Mouse (Mus musculus) heart, embryonic 13.5 days (tissue): ENCODE data around the gene Il11ra1. TPM values are rescaled to one million over a fixed set of nuclear protein-coding genes. Genes with fewer than 3 reads are reported as not detected.

Source experiments
- ATAC-seq: fragments of 200-750 bp; cut with Nextera tagmentation; 2 replicates; pipeline ENCODE4 v1.8.0; 2017; ENCODE audit warnings: moderate TSS enrichment; ENCODE audit not compliant: insufficient number of reproducible peaks, low FRiP score, low TSS enrichment; ENCODE audit errors: extremely low read depth
- H3K27ac ChIP-seq: fragments of 300-500 bp; sonication (generic); replicated peaks from 2 replicates; pipeline ENCODE4 v1.5.1; 2015; ENCODE audit warnings: moderate library complexity, mild to moderate bottlenecking, inconsistent platforms
- H3K27me3 ChIP-seq: fragments of 300-500 bp; sonication (generic); replicated peaks from 2 replicates; pipeline ENCODE4 v1.6.1; 2015; ENCODE audit warnings: mild to moderate bottlenecking, inconsistent platforms
- H3K36me3 ChIP-seq: fragments of 300-500 bp; sonication (generic); 2 replicates; pipeline ENCODE4 v1.6.1; 2015; ENCODE audit warnings: mild to moderate bottlenecking, inconsistent platforms
- H3K4me1 ChIP-seq: fragments of 300-500 bp; sonication (generic); 2 replicates; pipeline ENCODE4 v1.6.1; 2015; ENCODE audit warnings: inconsistent platforms
- H3K4me2 ChIP-seq: fragments of 300-500 bp; sonication (generic); 2 replicates; pipeline ENCODE4 v1.6.1; 2015; ENCODE audit warnings: inconsistent platforms, mild to moderate bottlenecking, moderate library complexity
- H3K4me3 ChIP-seq: fragments of 300-500 bp; sonication (generic); 2 replicates; pipeline ENCODE4 v1.5.1; 2015; ENCODE audit warnings: moderate library complexity, mild to moderate bottlenecking, inconsistent platforms
- H3K9ac ChIP-seq: fragments of 300-500 bp; sonication (generic); 2 replicates; pipeline ENCODE4 v1.6.1; 2015; ENCODE audit warnings: inconsistent platforms, mild to moderate bottlenecking, moderate library complexity
- H3K9me3 ChIP-seq: fragments of 300-500 bp; sonication (generic); 2 replicates; pipeline ENCODE4 v1.6.1; 2016; ENCODE audit warnings: inconsistent platforms
- WGBS: fragments of 180-500 bp; shearing (Covaris S2); methylation state at CpG from one replicate; pipeline ENCODE4 v1.1.7; 2015; ENCODE audit warnings: mixed read lengths; 5-methylcytosine and 5-hydroxymethylcytosine counted together
- polyA plus RNA-seq: library from polyadenylated mRNA; unstranded; fragments of >200 nt; fragmentation: Nextera tagmentation; extraction: Ambion mirVana; gene quantifications from 2 replicates; pipeline ENCODE4 v1.2.1, GENCODE M21; 2015

The Il11ra1 gene
- polyA plus RNA-seq, 1 experiment from 2014 or later: 137 TPM

DNA sequence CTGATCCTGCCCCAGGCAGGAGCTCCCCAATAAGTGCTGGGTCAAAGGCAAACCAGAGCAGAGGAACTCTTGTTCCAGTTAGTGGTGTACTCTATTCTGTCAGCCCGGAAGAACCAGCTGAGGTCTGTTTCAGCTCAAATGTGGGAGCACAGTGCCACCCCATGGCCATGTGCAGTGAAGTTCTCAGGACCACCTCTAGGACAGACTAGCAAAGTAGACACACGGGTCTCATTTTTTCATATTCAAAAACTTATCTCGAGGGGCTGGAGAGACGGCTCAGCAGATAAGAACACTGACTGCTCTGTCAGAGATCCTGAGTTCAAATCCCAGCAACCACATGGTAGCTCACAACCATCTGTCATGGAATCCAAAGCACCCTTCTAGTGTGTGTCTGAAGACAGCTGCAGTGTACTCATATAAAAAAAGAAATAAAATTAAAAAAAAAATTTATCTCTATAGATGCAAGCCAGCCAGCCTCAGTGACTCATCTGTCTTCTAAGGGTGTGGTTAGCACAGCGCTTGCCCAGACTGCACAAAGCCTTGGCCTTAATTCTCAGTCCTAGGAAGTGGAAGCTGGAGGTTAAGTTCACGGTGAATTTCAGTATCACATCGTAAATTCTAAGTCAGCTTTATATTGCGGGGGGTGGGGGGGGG, 37.9 kb downstream of the Il11ra1 start:
- no peak for ATAC-seq
- Histone ChIP-seq H3K4me3 (no peak overlapping the region), H3K27me3 (peaks cover 32% of the 10 kb centered on the region), H3K4me1 (peaks cover 16% of the 10 kb centered on the region), H3K9me3 (no peaks in the 10 kb centered on the region; the same call in 1 of the 2 replicates), H3K4me2 (no peak overlapping the region), H3K27ac (no peak overlapping the region), H3K36me3 (peaks cover 15% of the 10 kb centered on the region), H3K9ac (no peak overlapping the region)
- 38% methylated on average over 8 of the region's 8 CpGs for WGBS

GRCm38 (mm10) chr4:41738256-41738603, 38.4 kb downstream of the Il11ra1 start:
- Histone ChIP-seq H3K4me3 (no peak overlapping the region), H3K9ac (no peak overlapping the region), H3K9me3 (no peaks in the 10 kb centered on the region; the same call in 1 of the 2 replicates), H3K36me3 (peaks cover 15% of the 10 kb centered on the region), H3K4me1 (peaks cover 16% of the 10 kb centered on the region), H3K27ac (no peak overlapping the region), H3K4me2 (no peak overlapping the region), H3K27me3 (peaks cover 27% of the 10 kb centered on the region)
- 72% methylated on average over 1 of the region's 1 CpGs for WGBS
- ATAC-seq: no peak

GRCm38 (mm10) chr4:41739260-41739659, 39.5 kb downstream of the Il11ra1 start:
- peak overlapping the region; percentile 94; the same call in 1 of the 2 replicates for H3K4me2 ChIP-seq
- H3K27me3 ChIP-seq: peaks cover 17% of the 10 kb centered on the region
- peaks cover 15% of the 10 kb centered on the region for H3K36me3 ChIP-seq
- H3K4me1 ChIP-seq: peaks cover 16% of the 10 kb centered on the region
- 94% methylated on average over 13 of the region's 13 CpGs for WGBS
- no peaks in the 10 kb centered on the region; the same call in 1 of the 2 replicates for H3K9me3 ChIP-seq
- H3K4me3 ChIP-seq: no peak overlapping the region
- ATAC-seq: no peak
- H3K9ac ChIP-seq: no peak overlapping the region
- no peak overlapping the region for H3K27ac ChIP-seq

DNA sequence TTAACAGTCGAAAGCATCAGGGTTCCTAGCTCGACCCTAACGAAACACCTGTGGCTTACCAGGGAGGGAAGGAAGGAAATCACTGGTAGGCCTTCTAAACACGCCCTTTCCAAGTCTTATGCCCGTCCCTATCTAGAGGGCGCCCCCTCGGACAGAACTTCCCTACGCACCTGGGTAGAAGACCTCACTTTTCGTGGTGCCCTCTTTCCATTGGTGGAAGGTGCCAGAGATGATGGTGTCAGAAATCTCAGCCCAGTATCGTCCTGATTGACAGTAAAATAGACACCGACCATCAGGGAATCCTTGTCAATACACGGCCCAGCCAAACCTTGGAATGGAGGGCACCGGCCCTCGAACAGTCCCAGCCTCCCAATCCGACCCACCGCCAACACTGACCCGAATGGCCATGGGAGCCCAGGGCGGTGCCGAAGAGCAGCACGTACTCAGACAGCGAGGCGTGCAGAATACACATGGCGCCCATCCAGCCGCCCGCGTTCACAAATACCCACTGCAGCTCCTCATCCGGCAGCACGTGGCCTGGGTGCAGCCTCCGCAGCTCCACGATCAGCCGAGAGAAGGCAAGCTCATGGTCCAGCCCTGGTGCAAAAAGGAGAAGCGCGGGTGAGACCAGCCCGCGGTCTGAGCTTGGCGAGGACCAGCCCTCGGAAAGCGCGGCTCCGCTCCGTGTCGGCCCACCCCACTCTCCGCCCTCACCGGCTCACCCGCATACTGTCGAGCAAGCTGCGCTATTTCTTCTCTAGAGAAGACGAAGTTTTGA, 40.8 kb downstream of the Il11ra1 start:
- under 1% methylated on average over 48 of the region's 48 CpGs for WGBS
- Histone ChIP-seq H3K4me1 (peaks cover 16% of the 10 kb centered on the region), H3K4me3 (peak overlapping the region; percentile 68), H3K9ac (peak overlapping the region; percentile 83), H3K27ac (peak overlapping the region; percentile 79), H3K9me3 (no peaks in the 10 kb centered on the region), H3K36me3 (peaks cover 15% of the 10 kb centered on the region), H3K4me2 (peak overlapping the region; percentile 94), H3K27me3 (peaks cover 5% of the 10 kb centered on the region; the same call in 1 of the 2 replicates)
- peak; percentile 67 for ATAC-seq

DNA sequence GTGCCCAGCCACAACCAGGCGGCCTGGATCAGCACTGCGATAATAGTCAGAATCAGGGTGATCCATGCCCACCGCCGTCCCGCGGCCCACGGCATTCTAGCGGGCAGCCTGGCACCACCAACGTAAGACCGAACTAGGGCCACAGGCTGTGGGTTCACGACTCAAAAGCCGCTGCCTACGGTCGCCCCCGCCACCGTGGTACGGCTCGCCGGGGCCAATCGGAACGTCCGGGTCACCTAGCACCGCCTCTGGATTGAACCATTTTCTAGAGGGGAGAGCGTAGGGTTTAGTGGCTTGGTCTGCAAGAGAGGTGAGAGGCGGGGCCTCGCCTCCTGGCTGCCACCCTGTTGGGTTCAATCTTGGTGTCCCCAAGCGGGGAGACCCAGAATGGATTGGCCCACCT, 41.4 kb downstream of the Il11ra1 start:
- Histone ChIP-seq H3K4me1 (peaks cover 16% of the 10 kb centered on the region), H3K36me3 (peaks cover 19% of the 10 kb centered on the region), H3K27ac (peak overlapping the region; percentile 79), H3K4me3 (peak overlapping the region; percentile 68), H3K4me2 (peak overlapping the region; percentile 94), H3K9ac (peak overlapping the region; percentile 83), H3K27me3 (no peaks in the 10 kb centered on the region; the same call in 1 of the 2 replicates), H3K9me3 (peaks cover 4% of the 10 kb centered on the region)
- WGBS: under 1% methylated on average over 27 of the region's 27 CpGs
- peak; percentile 89 for ATAC-seq

GRCm38 (mm10) chr4:41744131-41744530, 44.3 kb downstream of the Il11ra1 start:
- H3K36me3 ChIP-seq: peaks cover 35% of the 10 kb centered on the region
- no peak overlapping the region for H3K27ac ChIP-seq
- H3K27me3 ChIP-seq: no peaks in the 10 kb centered on the region; the same call in 1 of the 2 replicates
- H3K9me3 ChIP-seq: peaks cover 13% of the 10 kb centered on the region
- H3K9ac ChIP-seq: no peak overlapping the region
- WGBS: 60% methylated on average over 2 of the region's 2 CpGs
- H3K4me3 ChIP-seq: no peak overlapping the region
- H3K4me1 ChIP-seq: peaks cover 16% of the 10 kb centered on the region
- ATAC-seq: no peak
- no peak overlapping the region for H3K4me2 ChIP-seq

DNA sequence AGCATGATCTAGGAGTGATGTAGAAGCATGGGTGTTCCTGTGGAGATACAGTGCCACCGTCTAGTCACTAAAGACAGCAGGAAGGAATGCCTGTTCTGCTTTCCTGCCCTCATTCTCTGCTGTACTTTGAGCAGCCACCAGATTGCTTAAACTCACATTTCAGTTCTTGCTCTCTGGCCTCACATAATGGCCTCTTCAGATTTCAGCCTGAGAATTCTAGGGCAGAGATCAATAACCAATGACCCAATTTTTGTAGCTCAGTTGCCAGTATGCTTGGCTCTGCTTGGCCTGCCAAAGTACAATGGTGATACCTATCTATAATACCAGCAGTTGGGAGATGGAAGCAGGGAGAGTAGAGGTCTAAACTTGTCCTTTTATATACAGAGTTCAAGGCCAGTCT, 45.2 kb downstream of the Il11ra1 start:
- H3K27ac ChIP-seq: no peak overlapping the region
- peaks cover 13% of the 10 kb centered on the region for H3K9me3 ChIP-seq
- peaks cover 10% of the 10 kb centered on the region for H3K4me1 ChIP-seq
- WGBS: 52% methylated on average over 1 of the region's 1 CpGs
- H3K36me3 ChIP-seq: peaks cover 31% of the 10 kb centered on the region
- H3K4me2 ChIP-seq: no peak overlapping the region
- no peak overlapping the region for H3K9ac ChIP-seq
- no peak for ATAC-seq
- no peaks in the 10 kb centered on the region; the same call in 1 of the 2 replicates for H3K27me3 ChIP-seq
- no peak overlapping the region for H3K4me3 ChIP-seq

GRCm38 (mm10) chr4:41754797-41755337, 55.1 kb downstream of the Il11ra1 start, which contains the start of gene Galt:
Galt (plus strand) TSS chr4:41755228.
- H3K36me3 ChIP-seq: peaks cover 24% of the 10 kb centered on the region
- H3K9me3 ChIP-seq: no peaks in the 10 kb centered on the region
- peaks cover 35% of the 10 kb centered on the region for H3K4me1 ChIP-seq
- H3K4me3 ChIP-seq: peak within 1 kb of the TSS; percentile 76
- ATAC-seq: peak; percentile 52
- 13% methylated on average over 14 of the region's 14 CpGs for WGBS
- H3K27ac ChIP-seq: peak within 1 kb of the TSS; percentile 94
- H3K4me2 ChIP-seq: peak within 1 kb of the TSS; percentile 78
- no peaks in the 10 kb centered on the region for H3K27me3 ChIP-seq
- peak within 1 kb of the TSS; percentile 87 for H3K9ac ChIP-seq

- peak within 1 kb of the TSS; percentile 87 for H3K9ac ChIP-seq
- peak; percentile 69 for ATAC-seq
- H3K9me3 ChIP-seq: no peaks in the 10 kb centered on the region
- WGBS: under 1% methylated on average over 57 of the region's 57 CpGs
- H3K4me3 ChIP-seq: peak within 1 kb of the TSS; percentile 76
- no peaks in the 10 kb centered on the region for H3K27me3 ChIP-seq
- peaks cover 24% of the 10 kb centered on the region for H3K36me3 ChIP-seq
- H3K4me2 ChIP-seq: peak within 1 kb of the TSS; percentile 78
- peaks cover 42% of the 10 kb centered on the region for H3K4me1 ChIP-seq
- H3K27ac ChIP-seq: peak within 1 kb of the TSS; percentile 94
Observed at GRCm38 (mm10) chr4:41755338-41756305, 55.8 kb downstream of the Il11ra1 start, which contains the start of gene Sigmar1. Sigmar1 (minus strand) TSS chr4:41756157.

DNA sequence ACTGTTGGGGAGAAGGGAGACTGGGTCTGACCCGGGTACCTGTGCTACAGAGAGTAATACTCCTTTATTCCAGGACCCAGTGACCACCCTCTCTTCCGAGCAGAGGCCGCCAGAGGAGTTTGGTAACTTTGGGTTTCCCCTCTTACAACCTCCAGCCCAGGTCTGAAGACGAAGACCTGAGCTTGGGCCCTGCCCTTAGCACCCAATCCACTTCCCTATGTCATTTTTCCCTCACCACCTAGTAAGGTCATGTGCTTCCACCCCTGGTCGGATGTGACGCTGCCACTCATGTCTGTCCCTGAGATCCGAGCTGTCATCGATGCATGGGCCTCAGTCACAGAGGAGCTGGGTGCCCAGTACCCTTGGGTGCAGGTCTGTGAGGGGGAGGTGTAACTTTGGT, 56.7 kb downstream of the Il11ra1 start:
- Histone ChIP-seq H3K4me1 (peaks cover 50% of the 10 kb centered on the region), H3K9ac (peak overlapping the region; percentile 87), H3K27ac (peak overlapping the region; percentile 94), H3K4me3 (peak overlapping the region; percentile 76), H3K36me3 (peaks cover 24% of the 10 kb centered on the region), H3K27me3 (no peaks in the 10 kb centered on the region), H3K4me2 (peak overlapping the region; percentile 78), H3K9me3 (no peaks in the 10 kb centered on the region)
- ATAC-seq: no peak
- WGBS: 66% methylated on average over 8 of the region's 8 CpGs
